Mouse (Mus musculus): Measurements from ENCODE around the gene Eaf2.

Gene Eaf2

GRCm38 (mm10) chr16:36874583-36875275 lies at the start of gene Eaf2, which contains the start of gene Golgb1:
Gene Eaf2 (minus strand): TSS chr16:36875003.
Gene Golgb1 (plus strand): TSS chr16:36875140.
- peak; percentile 100 for DNase-seq (ENCODE audit: low read depth, low spot score)

- no peak for DNase-seq (ENCODE audit: low read depth, low spot score)
Measured at GRCm38 (mm10) chr16:36924312-36924711, 49.5 kb upstream of the Eaf2 start.

- no peak for DNase-seq (ENCODE audit: low read depth, low spot score)
Measured at GRCm38 (mm10) chr16:36921980-36922379, 47.2 kb upstream of the Eaf2 start.

GRCm38 (mm10) chr16:36921067-36921613 lies 46.3 kb upstream of the Eaf2 start:
- DNase-seq (ENCODE audit: low read depth, low spot score) = no peak

GRCm38 (mm10) chr16:36920410-36920809 lies 45.6 kb upstream of the Eaf2 start:
- DNase-seq (ENCODE audit: low read depth, low spot score) = no peak

GRCm38 (mm10) chr16:36918505-36918904 lies 43.7 kb upstream of the Eaf2 start:
- DNase-seq (ENCODE audit: low read depth, low spot score) = no peak

- no peak for DNase-seq (ENCODE audit: low read depth, low spot score)
Measured at GRCm38 (mm10) chr16:36914195-36914594, 39.4 kb upstream of the Eaf2 start.

- DNase-seq (ENCODE audit: low read depth, low spot score) = no peak
Measured at GRCm38 (mm10) chr16:36912311-36912710, 37.5 kb upstream of the Eaf2 start.

GRCm38 (mm10) chr16:36911909-36912308 lies 37.1 kb upstream of the Eaf2 start:
- DNase-seq (ENCODE audit: low read depth, low spot score) = no peak

- DNase-seq (ENCODE audit: low read depth, low spot score) = no peak
Measured at GRCm38 (mm10) chr16:36903156-36903555, 28.4 kb upstream of the Eaf2 start.

- DNase-seq (ENCODE audit: low read depth, low spot score) = no peak
Measured at GRCm38 (mm10) chr16:36896712-36897111, 21.9 kb upstream of the Eaf2 start.

GRCm38 (mm10) chr16:36893317-36893716 lies 18.5 kb upstream of the Eaf2 start:
- DNase-seq (ENCODE audit: low read depth, low spot score) = no peak

- DNase-seq (ENCODE audit: low read depth, low spot score) = no peak
Measured at GRCm38 (mm10) chr16:36891415-36891814, 16.6 kb upstream of the Eaf2 start.

GRCm38 (mm10) chr16:36890559-36890958 lies 15.8 kb upstream of the Eaf2 start:
- DNase-seq (ENCODE audit: low read depth, low spot score) = no peak

- no peak for DNase-seq (ENCODE audit: low read depth, low spot score)
Measured at GRCm38 (mm10) chr16:36887546-36887945, 12.7 kb upstream of the Eaf2 start.

- no peak for DNase-seq (ENCODE audit: low read depth, low spot score)
Measured at GRCm38 (mm10) chr16:36885912-36886311, 11.1 kb upstream of the Eaf2 start.

GRCm38 (mm10) chr16:36884881-36885280 lies 10.1 kb upstream of the Eaf2 start:
- peak; percentile 21 for DNase-seq (ENCODE audit: low read depth, low spot score)

GRCm38 (mm10) chr16:36882737-36883343 lies 8.0 kb upstream of the Eaf2 start:
- DNase-seq (ENCODE audit: low read depth, low spot score) = no peak

GRCm38 (mm10) chr16:36877316-36877715 lies 2.5 kb upstream of the Eaf2 start:
- no peak for DNase-seq (ENCODE audit: low read depth, low spot score)

GRCm38 (mm10) chr16:36875276-36875851 lies 561 bp upstream of the Eaf2 start:
- DNase-seq (ENCODE audit: low read depth, low spot score) = peak; percentile 20

GRCm38 (mm10) chr16:36869442-36869841 lies 5.4 kb downstream of the Eaf2 start:
- no peak for DNase-seq (ENCODE audit: low read depth, low spot score)

GRCm38 (mm10) chr16:36863585-36863984 lies 11.2 kb downstream of the Eaf2 start:
- no peak for DNase-seq (ENCODE audit: low read depth, low spot score)

- DNase-seq (ENCODE audit: low read depth, low spot score) = no peak
Measured at GRCm38 (mm10) chr16:36851202-36851601, 23.6 kb downstream of the Eaf2 start.

Data from forelimb bud, embryonic 11.5 days (tissue).